Mouse (Mus musculus): Measurements from ENCODE around the gene Cpt1c.

Cpt1c gene

GRCm38 (mm10) chr7:44915314-44915713, 59.3 kb downstream of the Cpt1c start:
- no peak for DNase-seq

- no peak for DNase-seq
These were observed 60.3 kb downstream of the Cpt1c start for GRCm38 (mm10) chr7:44914396-44914795.
